Comparison of ENCODE assay signal across 10 mouse cellular contexts in genomic region chr11:64956962-64957729, GRCm38 (mm10). TPM values are rescaled to one million over a fixed set of nuclear protein-coding genes. Genes with fewer than 3 reads are reported as not detected.
DNase-seq lines count a peak whose midpoint lies in the region; ATAC-seq and TF ChIP-seq lines count a peak whose summit lies in the region.
"Had no signal": no experiment of that assay in that cellular context is flagged by ENCODE, and none has a peak within 500 bp of the region (broad histone marks: within the 10 kb centered on the region; RNA-seq: fewer than 3 reads in every experiment).

No protein-coding gene starts in this region.

- H3K27ac ChIP-seq in hindbrain, embryonic 10.5 days: peak overlapping the region; percentile 13; the same call in 1 of the 2 replicates
- H3K27ac ChIP-seq in midbrain, embryonic 12.5 days (replicated peaks): no peak overlapping the region

- peak overlapping the region; percentile 32 for H3K4me2 ChIP-seq in midbrain, embryonic 12.5 days (replicated peaks)

- H3K27me3 ChIP-seq in hindbrain, embryonic 10.5 days (ENCODE audit: insufficient read depth, poor library complexity, severe bottlenecking): 0 out of 2 replicates have a peak, but pooled peaks cover 4% of the 10 kb centered on the region
- 0 out of 2 replicates have a peak, but pooled peaks cover 6% of the 10 kb centered on the region for H3K27me3 ChIP-seq in midbrain, embryonic 12.5 days
- H3K27me3 ChIP-seq: Patski had no signal

- peak; percentile 48 for DNase-seq in Muller cell, postnatal 12 days (ENCODE audit: inconsistent ontology term)
- peak; percentile 51 for DNase-seq in brain, embryonic 14.5 days (ENCODE audit: low read depth)
- peak; percentile 38 for DNase-seq in hindbrain, embryonic 10.5 days (ENCODE audit: low spot score)
- no peak for DNase-seq in frontal cortex, postnatal 36 days (ENCODE audit: low spot score in 2 of 2)
- no peak for DNase-seq in layer of hippocampus, postnatal 10 days (ENCODE audit: low spot score in 2 of 2)
- DNase-seq: layer of hippocampus, postnatal 36 days; right cerebral cortex, postnatal 25 days had no signal

- peaks cover 16% of the 10 kb centered on the region for H3K4me1 ChIP-seq in hindbrain, embryonic 10.5 days (replicated peaks)
- H3K4me1 ChIP-seq in midbrain, embryonic 12.5 days: peaks cover 9% of the 10 kb centered on the region

- peak overlapping the region; percentile 24 for H3K4me3 ChIP-seq in hindbrain, embryonic 10.5 days
- H3K4me3 ChIP-seq in midbrain, embryonic 12.5 days: no peak overlapping the region

- no peaks in the 10 kb centered on the region for H3K9me3 ChIP-seq in hindbrain, embryonic 10.5 days
- no peaks in the 10 kb centered on the region for H3K9me3 ChIP-seq in midbrain, embryonic 12.5 days

- H3K36me3 ChIP-seq in hindbrain, embryonic 10.5 days: no peaks in the 10 kb centered on the region
- no peaks in the 10 kb centered on the region for H3K36me3 ChIP-seq in midbrain, embryonic 12.5 days

- no peak overlapping the region for H3K9ac ChIP-seq in midbrain, embryonic 12.5 days (replicated peaks)

- no peak for TF ChIP-seq POLR2A in brain, embryonic 14.5 days (IDR thresholded peaks at IDR 0.05; ENCODE audit: borderline replicate concordance, extremely low read depth, insufficient read depth, insufficient read length, poor library complexity, severe bottlenecking)

- ATAC-seq in midbrain, embryonic 12.5 days (ENCODE audit: low FRiP score, low read depth): no peak
- ATAC-seq in erythroblast, adult 5-6 weeks (replicated peaks; ENCODE audit: low FRiP score, poor library complexity, severe bottlenecking): no peak
- ATAC-seq: Patski had no signal

- WGBS in hindbrain, embryonic 10.5 days: 15% methylated on average over 16 of the region's 16 CpGs
- WGBS in midbrain, embryonic 12.5 days: 13% methylated on average over 16 of the region's 16 CpGs

- TF ChIP-seq CTCF in brain, embryonic 14.5 days (IDR thresholded peaks at IDR 0.05; ENCODE audit: borderline replicate concordance, extremely low read depth, insufficient read depth, insufficient read length): no peak

RNA-seq across cellular contexts. Expression of gene Elac2, which starts 21.7 kb away (rescaled TPM):
- polyA plus RNA-seq in brain, embryonic 14.5 days (2012; rRNA removed): 35.5 and 35.7 TPM in 2 replicates
- 36.0 and 38.8 TPM in 2 replicates for polyA plus RNA-seq in hindbrain, embryonic 10.5 days (2016; fragmentation: Nextera tagmentation; extraction: Ambion mirVana)
- 35.5 and 37.1 TPM in 2 replicates for polyA plus RNA-seq in midbrain, embryonic 12.5 days (2016; fragmentation: Nextera tagmentation; extraction: Ambion mirVana)
- total RNA-seq in erythroblast, adult 5-6 weeks (2015; ENCODE audit: low replicate concordance): 4.6 and 5.4 TPM in 2 replicates
- 3.6 and 5.6 TPM in 2 replicates for total RNA-seq in erythroblast, adult 5-6 weeks (2017; ENCODE audit: low replicate concordance)
- total RNA-seq in layer of hippocampus, postnatal 10 days (2021): 10 to 100 TPM; 25.7 to 28.7 TPM

Comparison
In these comparisons a context has a peak if more than half of its experiments do, and no peak if none do; other contexts are left out.
1. DNase-seq: peak in Muller cell, postnatal 12 days (single experiment), brain, embryonic 14.5 days (single experiment) and hindbrain, embryonic 10.5 days (single experiment); none in frontal cortex, postnatal 36 days (0 of 2) and layer of hippocampus, postnatal 10 days (0 of 2).